Mouse (Mus musculus) forebrain, embryonic 12.5 days (tissue): ENCODE measurements around the gene Lime1. TPM values are rescaled to one million over a fixed set of nuclear protein-coding genes. Genes with fewer than 3 reads are reported as not detected.

Experiments
- polyA plus RNA-seq: library from polyadenylated mRNA; unstranded; fragments of >200 nt; fragmentation: Nextera tagmentation; extraction: Ambion mirVana; gene quantifications from 2 replicates; pipeline ENCODE4 v1.2.1, GENCODE M21; 2016

Gene Lime1
- polyA plus RNA-seq, 1 experiment from 2014 or later = 34.5 TPM

Other genes starting within 250 kb of the Lime1 start
- gene Kcnq2, start 244.8 kb upstream of the Lime1 start, polyA plus RNA-seq = 28.6 and 30.0 TPM in 2 replicates
- gene Eef1a2, start 223.1 kb upstream of the Lime1 start, polyA plus RNA-seq = 1.1 and 1.4 TPM in 2 replicates
- 483 and 484 TPM in 2 replicates for gene Ppdpf, start 192.8 kb upstream of the Lime1 start, polyA plus RNA-seq
- gene Ptk6, start 177.3 kb upstream of the Lime1 start, polyA plus RNA-seq = not detected in 2 replicates
- gene Srms, start 166.9 kb upstream of the Lime1 start, polyA plus RNA-seq = not detected in 2 replicates
- 0.17 TPM in 1 of 2 replicates, not detected in the other for gene Fndc11, start 160.1 kb upstream of the Lime1 start, polyA plus RNA-seq
- gene Helz2, start 138.1 kb upstream of the Lime1 start, polyA plus RNA-seq = 0.47 TPM in 2 replicates
- 22.3 and 24.2 TPM in 2 replicates for gene Gmeb2, start 92.0 kb upstream of the Lime1 start, polyA plus RNA-seq
- 360 and 385 TPM in 2 replicates for gene Stmn3, start 65.6 kb upstream of the Lime1 start, polyA plus RNA-seq
- gene Rtel1, start 60.3 kb upstream of the Lime1 start, polyA plus RNA-seq = 59.1 and 67.3 TPM in 2 replicates
- gene Zgpat, start 15.2 kb upstream of the Lime1 start, polyA plus RNA-seq = 62.4 and 69.5 TPM in 2 replicates
- 83.6 and 86.4 TPM in 2 replicates for gene Arfrp1, start 14.7 kb upstream of the Lime1 start, polyA plus RNA-seq
- 14.4 and 16.1 TPM in 2 replicates for gene Zbtb46, start 79.3 kb downstream of the Lime1 start, polyA plus RNA-seq
- gene Abhd16b, start 113.1 kb downstream of the Lime1 start, polyA plus RNA-seq = 0.10 TPM in 1 of 2 replicates, not detected in the other
- 133 and 134 TPM in 2 replicates for gene Tpd52l2, start 117.1 kb downstream of the Lime1 start, polyA plus RNA-seq
- gene Dnajc5, start 140.4 kb downstream of the Lime1 start, polyA plus RNA-seq = 129 and 134 TPM in 2 replicates
- 50.7 and 50.8 TPM in 2 replicates for gene Uckl1, start 204.8 kb downstream of the Lime1 start, polyA plus RNA-seq
- 75.6 and 76.9 TPM in 2 replicates for gene Prpf6, start 211.8 kb downstream of the Lime1 start, polyA plus RNA-seq
- 70.9 and 74.5 TPM in 2 replicates for gene Zfp512b, start 212.7 kb downstream of the Lime1 start, polyA plus RNA-seq
- gene Samd10, start 219.1 kb downstream of the Lime1 start, polyA plus RNA-seq = 71.3 and 73.8 TPM in 2 replicates